Mouse (Mus musculus) regulatory T cell (primary cell): ENCODE measurements around the gene Ush1c.

Experiments used
- in situ Hi-C: fragments of 300-600 bp; cut with MboI, MseI; formaldehyde crosslinking; loops from one replicate; pipeline ENCODE4 v1.15.1; 2025; ENCODE audit warnings: high pct_unique_total_duplicates

Gene Ush1c

GRCm38 (mm10) chr7:46238346-46238745, at the start of gene Ush1c:
Ush1c (minus strand) TSS chr7:46238503.
- in situ Hi-C loops: no loop called here

GRCm38 (mm10) chr7:46287051-46287450, 48.7 kb upstream of the Ush1c start:
- in situ Hi-C loops: no loop called here

GRCm38 (mm10) chr7:46286391-46286790, 48.1 kb upstream of the Ush1c start:
- in situ Hi-C loops: no loop called here

- in situ Hi-C loops: no loop called here
Measured at GRCm38 (mm10) chr7:46285161-46285839, 47.0 kb upstream of the Ush1c start.

GRCm38 (mm10) chr7:46283681-46284080, 45.4 kb upstream of the Ush1c start:
- in situ Hi-C loops: no loop called here

GRCm38 (mm10) chr7:46282276-46282675, 44.0 kb upstream of the Ush1c start:
- in situ Hi-C loops: no loop called here

- in situ Hi-C loops: no loop called here
Measured at GRCm38 (mm10) chr7:46280896-46281295, 42.6 kb upstream of the Ush1c start.

GRCm38 (mm10) chr7:46279946-46280345, 41.6 kb upstream of the Ush1c start:
- in situ Hi-C loops: no loop called here

GRCm38 (mm10) chr7:46276156-46276555, 37.9 kb upstream of the Ush1c start:
- in situ Hi-C loops: no loop called here

- in situ Hi-C loops: no loop called here
Measured at GRCm38 (mm10) chr7:46251841-46252240, 13.5 kb upstream of the Ush1c start.

GRCm38 (mm10) chr7:46247606-46248005, 9.3 kb upstream of the Ush1c start:
- in situ Hi-C loops: no loop called here

GRCm38 (mm10) chr7:46246876-46247275, 8.6 kb upstream of the Ush1c start:
- in situ Hi-C loops: no loop called here

- in situ Hi-C loops: no loop called here
Measured at GRCm38 (mm10) chr7:46240696-46241095, 2.4 kb upstream of the Ush1c start, which contains the start of gene Otog. Otog (plus strand) TSS chr7:46240987.

GRCm38 (mm10) chr7:46240091-46240490, 1.8 kb upstream of the Ush1c start:
- in situ Hi-C loops: no loop called here

- in situ Hi-C loops: no loop called here
Measured at GRCm38 (mm10) chr7:46237192-46237591, 1.1 kb downstream of the Ush1c start.

- in situ Hi-C loops: no loop called here
Measured at GRCm38 (mm10) chr7:46236363-46236762, 1.9 kb downstream of the Ush1c start.

- in situ Hi-C loops: no loop called here
Measured at GRCm38 (mm10) chr7:46235948-46236347, 2.4 kb downstream of the Ush1c start.

GRCm38 (mm10) chr7:46226936-46227335, 11.4 kb downstream of the Ush1c start:
- in situ Hi-C loops: loop anchor here (5.0 kb wide), 1 partner anchor 130 kb away; no protein-coding TSS in a partner anchor

GRCm38 (mm10) chr7:46226253-46226652, 12.1 kb downstream of the Ush1c start:
- in situ Hi-C loops: loop anchor here (5.0 kb wide), 1 partner anchor 129 kb away; no protein-coding TSS in a partner anchor

- in situ Hi-C loops: no loop called here
Measured at GRCm38 (mm10) chr7:46220591-46221129, 17.6 kb downstream of the Ush1c start.

GRCm38 (mm10) chr7:46218415-46218814, 19.9 kb downstream of the Ush1c start:
- in situ Hi-C loops: no loop called here

GRCm38 (mm10) chr7:46216481-46216880, 21.8 kb downstream of the Ush1c start:
- in situ Hi-C loops: no loop called here

- in situ Hi-C loops: no loop called here
Measured at GRCm38 (mm10) chr7:46210276-46210675, 28.0 kb downstream of the Ush1c start.
